Mouse (Mus musculus) stomach, postnatal 0 days (tissue): ENCODE data around the gene Agrn.

Experiments
- CTCF ChIP-seq: IDR thresholded peaks from 2 replicates; pipeline ENCODE4 v1.5.1; 2016; ENCODE audit warnings: antibody characterized with exemption, low read depth, mild to moderate bottlenecking, moderate library complexity
- EP300 ChIP-seq: optimal IDR thresholded peaks from 2 replicates; pipeline ENCODE3; 2016; ENCODE audit warnings: antibody characterized with exemption

DNA sequence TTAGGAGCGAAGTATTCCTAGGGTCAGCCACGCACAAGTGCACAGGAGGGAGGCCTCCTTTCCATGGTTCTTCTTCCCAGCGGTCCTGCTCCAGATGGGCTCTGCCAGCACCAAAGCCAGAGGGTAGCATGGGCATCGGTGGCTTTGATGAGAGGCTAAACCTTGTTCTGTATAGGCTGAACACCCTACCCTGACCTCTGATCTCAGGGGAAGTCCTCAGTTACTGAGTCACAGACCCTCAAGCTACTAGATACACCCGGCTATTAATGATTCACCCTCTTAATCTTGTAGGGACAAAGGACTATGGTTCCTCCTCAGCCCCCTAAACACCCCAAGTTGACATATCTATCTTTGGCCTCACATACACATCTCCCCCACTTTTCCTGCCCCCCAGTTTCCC is 3.4 kb downstream of the Agrn start:
- no peak for TF ChIP-seq CTCF
- TF ChIP-seq EP300: no peak
